Mouse (Mus musculus): ENCODE measurements at regions not wholly inside any gene's neighbourhood (a gene's known extent, or its start where the extent isn't known, plus 50 kb on each side); places are given as distances from the start of the nearest gene placed in this dataset.

- no peak for TF ChIP-seq EP300 (IDR thresholded peaks at IDR 0.05; ENCODE audit: insufficient read depth, low read depth, low read length)
- no peak for TF ChIP-seq POLR2A (IDR thresholded peaks at IDR 0.05; ENCODE audit: insufficient read depth, low read length)
Measured at GRCm38 (mm10) chr10:56809006-56809405, 431.9 kb downstream of the Gja1 start.

Data from ES-Bruce4 (cell line).